Mouse (Mus musculus) kidney, adult 2 months (tissue): ENCODE measurements around the gene Hist1h4k. TPM values are rescaled to one million over a fixed set of nuclear protein-coding genes. Genes with fewer than 3 reads are reported as not detected.

ENCODE experiments used
- DNase-seq: peaks from one replicate; pipeline ENCODE4 v3.0.0; 2021
- H3K27ac ChIP-seq: fragments of 200-500 bp; 2 replicates; pipeline ENCODE4 v1.5.1; 2012; ENCODE audit warnings: low read depth, low read length, control low read depth, inconsistent platforms; ENCODE audit not compliant: insufficient read depth
- H3K27me3 ChIP-seq: fragments of 200-500 bp; replicated peaks from 2 replicates; pipeline ENCODE4 v1.6.1; 2012; ENCODE audit warnings: mild to moderate bottlenecking, moderate library complexity, low read length, inconsistent platforms; ENCODE audit not compliant: control insufficient read depth, insufficient read depth
- H3K36me3 ChIP-seq: fragments of 200-500 bp; 2 replicates; pipeline ENCODE4 v1.6.1; 2012; ENCODE audit warnings: mild to moderate bottlenecking, moderate library complexity, low read length, inconsistent platforms; ENCODE audit not compliant: control insufficient read depth, insufficient read depth
- H3K4me1 ChIP-seq: fragments of 200-500 bp; 2 replicates; pipeline ENCODE4 v1.6.1; 2011; ENCODE audit warnings: low read length; ENCODE audit not compliant: control insufficient read depth, insufficient read depth
- H3K4me3 ChIP-seq: fragments of 200-500 bp; 2 replicates; pipeline ENCODE4 v1.5.1; 2011; ENCODE audit warnings: mild to moderate bottlenecking, low read depth, low read length, control low read depth; ENCODE audit not compliant: insufficient read depth
- CTCF ChIP-seq: fragments of 200-500 bp; conservative IDR thresholded peaks from 2 replicates; pipeline ENCODE4 v1.5.1; 2011; ENCODE audit warnings: low read depth, mild to moderate bottlenecking, control low read depth, low read length, moderate library complexity, mixed read lengths; ENCODE audit not compliant: insufficient read depth, insufficient read length
- POLR2A ChIP-seq: fragments of 200-500 bp; IDR thresholded peaks from one replicate; pipeline ENCODE4 v1.6.1; 2011; ENCODE audit warnings: low read depth, low read length, control low read depth
- WGBS: fragments of 180-500 bp; shearing (Covaris S2); methylation state at CpG from one replicate; pipeline ENCODE4 v1.1.7; 2018; 5-methylcytosine and 5-hydroxymethylcytosine counted together
- polyA plus RNA-seq: library from polyadenylated mRNA; depleted of rRNA; stranded (reverse); fragments of >200 nt; gene quantifications from 2 replicates; pipeline ENCODE4 v1.2.3, GENCODE M21; 2012; rRNA removed

Hist1h4k gene
- polyA plus RNA-seq, 1 experiment, result 6.8 TPM

DNA sequence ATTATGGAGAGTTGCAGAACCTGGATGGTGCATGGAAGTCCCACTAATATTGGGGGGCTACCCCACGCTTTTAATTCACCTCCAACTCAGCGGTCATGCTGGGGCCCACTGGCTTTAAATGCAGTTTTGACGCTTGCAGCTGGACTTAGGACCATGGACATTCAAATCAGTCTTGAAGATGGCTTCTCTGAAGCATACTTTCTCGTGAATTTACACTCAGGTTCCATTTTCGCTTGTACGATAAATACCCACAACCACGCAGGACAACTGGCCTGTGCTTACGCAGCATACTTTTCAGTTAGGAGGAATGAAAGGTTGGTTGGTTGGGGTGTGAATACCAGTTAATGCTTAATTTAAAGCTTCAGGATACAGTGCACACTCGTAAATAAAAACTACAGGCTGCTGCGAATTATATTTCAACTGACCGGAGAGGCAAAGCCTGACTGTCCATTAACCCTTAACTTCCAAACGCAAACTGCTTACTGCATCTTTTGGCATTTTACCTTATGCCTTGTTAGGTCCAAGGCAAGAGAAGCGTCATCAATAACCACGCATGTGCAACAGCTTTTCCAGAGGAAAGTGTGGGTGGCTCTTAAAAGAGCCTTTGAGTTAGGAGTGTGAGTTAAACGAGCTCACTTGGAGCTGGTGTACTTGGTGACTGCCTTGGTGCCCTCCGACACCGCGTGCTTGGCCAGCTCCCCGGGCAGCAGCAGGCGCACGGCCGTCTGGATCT is 35.0 kb downstream of the Hist1h4k start:
- H3K4me1 ChIP-seq, result peaks cover 10% of the 10 kb centered on the region; the same call in 1 of the 2 replicates
- H3K36me3 ChIP-seq, result no peaks in the 10 kb centered on the region
- TF ChIP-seq CTCF (no peak), POLR2A (no peak)
- no peak overlapping the region for H3K27ac ChIP-seq
- no peak overlapping the region for H3K4me3 ChIP-seq
- no peaks in the 10 kb centered on the region for H3K27me3 ChIP-seq
- no peak for DNase-seq
- WGBS, result under 1% methylated on average over 22 of the region's 22 CpGs

DNA sequence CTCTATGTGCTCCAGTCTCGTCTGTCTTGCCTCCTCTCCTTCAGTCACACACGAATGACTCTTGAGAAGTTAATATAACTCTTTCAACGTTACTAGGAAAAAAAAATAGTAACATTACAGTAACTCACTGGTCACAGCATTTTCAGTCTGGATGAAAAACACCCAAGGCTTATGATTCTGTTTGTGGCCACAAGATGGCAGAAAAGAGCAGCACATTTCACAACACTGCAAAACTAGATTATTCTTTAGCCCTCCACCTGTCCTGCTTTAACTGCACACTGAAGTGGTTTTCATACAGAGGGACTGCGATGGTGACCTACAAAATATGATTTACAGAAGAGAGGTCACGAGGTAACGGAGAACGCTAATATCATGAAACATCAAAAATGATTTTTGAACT is 35.6 kb downstream of the Hist1h4k start:
- WGBS, result 0% methylated on average over 7 of the region's 7 CpGs
- Histone ChIP-seq H3K27ac (no peak overlapping the region), H3K27me3 (no peaks in the 10 kb centered on the region), H3K4me1 (peaks cover 10% of the 10 kb centered on the region; the same call in 1 of the 2 replicates), H3K36me3 (no peaks in the 10 kb centered on the region), H3K4me3 (no peak overlapping the region)
- DNase-seq, result peak; percentile 75
- TF ChIP-seq POLR2A, result no peak
- peak; percentile 28; the same call in 1 of the 2 replicates for TF ChIP-seq CTCF

DNA sequence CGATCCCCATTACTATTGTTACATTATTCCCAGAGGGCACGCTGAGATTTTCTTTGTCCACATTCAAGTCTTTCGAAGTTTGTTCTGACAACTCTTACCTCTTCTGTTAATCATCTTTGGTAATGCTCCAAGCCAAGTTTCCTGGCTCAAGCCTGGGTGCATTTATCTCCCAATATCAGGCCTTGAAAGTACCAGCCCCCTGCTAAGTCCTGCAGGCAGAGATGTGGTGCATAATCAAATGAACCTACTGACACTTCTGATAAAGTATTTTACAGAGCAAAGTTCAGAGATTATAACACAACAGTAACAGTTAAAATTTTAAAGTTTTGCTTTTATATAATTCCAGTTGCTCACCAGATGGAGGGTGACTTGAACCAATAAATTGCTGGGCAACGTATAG is 38.6 kb downstream of the Hist1h4k start:
- 42% methylated on average over 4 of the region's 4 CpGs for WGBS

DNA sequence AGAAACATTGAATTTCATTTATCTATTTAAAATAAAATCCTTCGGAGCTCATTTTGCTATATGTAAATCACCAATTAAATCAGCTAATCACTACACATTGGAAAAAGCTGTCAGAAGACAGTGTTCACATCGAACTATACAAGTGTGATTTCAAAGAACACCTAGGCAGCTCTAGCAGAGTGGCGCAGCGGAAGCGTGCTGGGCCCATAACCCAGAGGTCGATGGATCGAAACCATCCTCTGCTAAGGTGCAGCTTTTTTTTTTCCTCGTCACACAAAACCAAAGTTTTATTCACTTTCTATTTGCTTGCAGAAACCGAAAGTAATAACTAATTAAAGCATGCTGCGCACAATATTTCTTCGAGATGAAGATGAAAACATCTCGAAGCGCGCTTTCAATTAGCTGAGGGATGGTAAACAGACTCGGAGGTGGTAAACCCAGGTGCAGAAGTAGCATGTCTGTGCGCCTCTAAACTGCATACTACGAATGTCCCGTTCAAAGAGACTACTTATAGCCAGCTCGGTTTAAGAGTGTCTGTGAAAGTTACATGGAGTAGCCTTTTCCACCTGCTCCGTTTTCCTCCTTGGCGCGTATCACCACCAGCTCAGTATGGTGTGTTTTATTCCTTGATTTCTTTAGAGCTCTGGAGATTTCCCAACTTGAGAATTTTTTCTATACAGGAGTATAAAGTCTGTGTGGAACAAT is 39.3 kb downstream of the Hist1h4k start:
- Histone ChIP-seq H3K4me3 (peak overlapping the region; percentile 49), H3K36me3 (no peaks in the 10 kb centered on the region), H3K27ac (no peak overlapping the region), H3K27me3 (no peaks in the 10 kb centered on the region), H3K4me1 (peaks cover 8% of the 10 kb centered on the region; the same call in 1 of the 2 replicates)
- WGBS, result 6% methylated on average over 22 of the region's 22 CpGs
- peak; percentile 84 for DNase-seq
- TF ChIP-seq CTCF (no peak), POLR2A (no peak)

More for the DNA sequence above, 38.6 kb downstream of the Hist1h4k start:
- Histone ChIP-seq H3K4me3 (no peak overlapping the region), H3K4me1 (peaks cover 8% of the 10 kb centered on the region; the same call in 1 of the 2 replicates), H3K27ac (no peak overlapping the region), H3K27me3 (no peaks in the 10 kb centered on the region), H3K36me3 (no peaks in the 10 kb centered on the region)
- TF ChIP-seq CTCF (no peak), POLR2A (no peak)
- DNase-seq, result peak; percentile 4

DNA sequence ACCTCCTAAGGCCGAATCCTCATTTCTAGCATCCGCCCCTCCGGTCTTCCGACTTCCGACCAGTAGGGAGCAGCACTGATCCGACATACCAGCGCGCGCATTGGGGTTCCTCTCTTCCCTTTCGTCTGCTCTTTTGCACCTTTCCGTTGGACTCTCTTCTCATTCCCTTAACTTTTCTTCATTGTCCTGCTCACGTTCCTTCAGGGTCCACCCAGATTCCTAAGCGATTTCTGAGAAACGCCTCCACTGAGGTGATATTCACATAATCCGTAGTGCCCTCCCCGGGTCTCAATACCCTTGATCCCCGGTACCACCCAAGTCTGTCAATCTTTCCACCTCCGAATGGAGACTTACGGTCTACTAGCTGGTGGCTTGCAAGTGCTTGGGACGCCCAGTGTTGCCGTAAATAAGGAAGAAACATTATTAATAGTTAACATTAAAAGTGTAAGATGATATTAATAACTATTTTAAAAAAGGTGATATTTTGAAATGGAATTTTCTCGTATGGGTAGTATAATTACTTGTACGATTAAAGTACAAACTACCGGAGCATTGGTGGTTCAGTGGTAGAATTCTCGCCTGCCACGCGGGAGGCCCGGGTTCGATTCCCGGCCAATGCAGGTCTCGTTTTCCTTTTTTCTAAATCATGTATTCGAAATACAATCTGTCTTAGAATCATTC is 40.1 kb downstream of the Hist1h4k start:
- WGBS, result under 1% methylated on average over 32 of the region's 32 CpGs
- no peak for TF ChIP-seq POLR2A
- peak; percentile 76 for TF ChIP-seq CTCF
- H3K27ac ChIP-seq, result peak overlapping the region; percentile 17; the same call in 1 of the 2 replicates
- H3K36me3 ChIP-seq, result no peaks in the 10 kb centered on the region
- peak; percentile 92 for DNase-seq
- H3K4me1 ChIP-seq, result peaks cover 5% of the 10 kb centered on the region; the same call in 1 of the 2 replicates
- no peaks in the 10 kb centered on the region for H3K27me3 ChIP-seq
- peak overlapping the region; percentile 71 for H3K4me3 ChIP-seq

DNA sequence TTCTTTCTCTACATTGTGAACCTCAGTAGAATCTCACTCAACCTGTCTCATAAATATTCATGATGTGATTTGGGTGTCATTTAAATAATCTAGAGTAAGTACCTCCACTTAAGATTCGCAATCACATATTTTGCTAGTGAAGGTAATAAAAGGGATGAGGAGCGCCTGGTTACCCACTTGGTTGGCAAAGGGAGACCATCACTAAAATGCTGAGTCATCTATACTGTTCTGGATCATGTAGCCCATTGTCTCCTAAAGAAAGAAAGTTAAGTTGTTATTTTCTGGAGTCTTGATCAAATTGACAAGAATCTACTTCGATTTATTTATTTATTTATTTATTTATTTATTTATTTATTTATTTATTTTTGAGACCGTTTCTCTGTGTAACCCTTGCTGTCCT is 43.6 kb downstream of the Hist1h4k start:
- no peak for DNase-seq
- no peak overlapping the region for H3K27ac ChIP-seq
- 67% methylated on average over 4 of the region's 4 CpGs for WGBS
- no peaks in the 10 kb centered on the region for H3K36me3 ChIP-seq
- H3K4me1 ChIP-seq, result no peaks in the 10 kb centered on the region
- TF ChIP-seq POLR2A, result no peak
- TF ChIP-seq CTCF, result no peak
- no peaks in the 10 kb centered on the region for H3K27me3 ChIP-seq
- no peak overlapping the region for H3K4me3 ChIP-seq

Other genes starting within 250 kb of the Hist1h4k start
- gene Gm11273, start 249.1 kb downstream of the Hist1h4k start, polyA plus RNA-seq, result 54.6 and 55.1 TPM in 2 replicates
- gene Zkscan8, start 219.4 kb downstream of the Hist1h4k start, polyA plus RNA-seq, result 3.0 and 4.2 TPM in 2 replicates
- gene Olfr1366, start 207.7 kb downstream of the Hist1h4k start, polyA plus RNA-seq, result not detected in 2 replicates
- gene Olfr1535, start 190.6 kb downstream of the Hist1h4k start, polyA plus RNA-seq, result not detected in 2 replicates
- gene Olfr1364, start 168.7 kb downstream of the Hist1h4k start, polyA plus RNA-seq, result not detected in 2 replicates
- gene Olfr1362, start 136.5 kb downstream of the Hist1h4k start, polyA plus RNA-seq, result not detected in 2 replicates
- gene Olfr11, start 108.0 kb downstream of the Hist1h4k start, polyA plus RNA-seq, result not detected in 2 replicates
- gene Olfr1361, start 87.1 kb downstream of the Hist1h4k start, polyA plus RNA-seq, result not detected in 2 replicates
- not detected in 2 replicates for gene Olfr1360, start 73.1 kb downstream of the Hist1h4k start, polyA plus RNA-seq
- not detected in 2 replicates for gene Olfr1359, start 52.4 kb downstream of the Hist1h4k start, polyA plus RNA-seq
- 1.0 TPM in 1 of 2 replicates, not detected in the other for gene Hist1h2bl, start 34.4 kb downstream of the Hist1h4k start, polyA plus RNA-seq
- 0.49 and 1.2 TPM in 2 replicates for gene Hist1h2ai, start 34.1 kb downstream of the Hist1h4k start, polyA plus RNA-seq
- 1.1 and 2.2 TPM in 2 replicates for gene Hist1h3h, start 32.8 kb downstream of the Hist1h4k start, polyA plus RNA-seq
- 0.24 and 0.38 TPM in 2 replicates for gene Hist1h2bm, start 28.5 kb downstream of the Hist1h4k start, polyA plus RNA-seq
- gene Hist1h4j, start 15.4 kb downstream of the Hist1h4k start, polyA plus RNA-seq, result 0.75 and 1.1 TPM in 2 replicates
- 0.72 and 0.77 TPM in 2 replicates for gene Hist1h2ak, start 3.3 kb upstream of the Hist1h4k start, polyA plus RNA-seq
- not detected in 2 replicates for gene Hist1h2bn, start 3.6 kb upstream of the Hist1h4k start, polyA plus RNA-seq
- 0.14 TPM in 1 of 2 replicates, not detected in the other for gene Hist1h1b, start 30.1 kb upstream of the Hist1h4k start, polyA plus RNA-seq
- gene Hist1h3i, start 32.9 kb upstream of the Hist1h4k start, polyA plus RNA-seq, result 1.1 and 3.3 TPM in 2 replicates
- 0.33 TPM in 1 of 2 replicates, not detected in the other for gene Hist1h2an, start 36.7 kb upstream of the Hist1h4k start, polyA plus RNA-seq
- 0.43 TPM in 1 of 2 replicates, not detected in the other for gene Hist1h2bp, start 37.0 kb upstream of the Hist1h4k start, polyA plus RNA-seq
- gene Hist1h2bq, start 59.7 kb upstream of the Hist1h4k start, polyA plus RNA-seq, result 1.4 and 2.7 TPM in 2 replicates
- not detected in 2 replicates for gene Hist1h2ao, start 60.0 kb upstream of the Hist1h4k start, polyA plus RNA-seq
- not detected in 2 replicates for gene Hist1h4m, start 61.2 kb upstream of the Hist1h4k start, polyA plus RNA-seq
- 3.6 and 5.2 TPM in 2 replicates for gene Hist1h4n, start 81.7 kb upstream of the Hist1h4k start, polyA plus RNA-seq
- gene Hist1h2ap, start 83.0 kb upstream of the Hist1h4k start, polyA plus RNA-seq, result 7.6 and 8.6 TPM in 2 replicates
- 1.3 and 2.1 TPM in 2 replicates for gene Hist1h2br, start 83.2 kb upstream of the Hist1h4k start, polyA plus RNA-seq
- 0.39 and 0.44 TPM in 2 replicates for gene Zfp184, start 194.6 kb upstream of the Hist1h4k start, polyA plus RNA-seq
- 0.04 and 0.06 TPM in 2 replicates for gene Pom121l2, start 230.7 kb upstream of the Hist1h4k start, polyA plus RNA-seq